Mouse (Mus musculus) erythroblast, adult 5-6 weeks (primary cell): Measurements from ENCODE around the gene Tmem163. TPM values are rescaled to one million over a fixed set of nuclear protein-coding genes. Genes with fewer than 3 reads are reported as not detected.

Experiments
- ATAC-seq: replicated peaks from 2 replicates; pipeline ENCODE4 v1.8.0; 2016; ENCODE audit warnings: moderate number of reproducible peaks, mild to moderate bottlenecking, moderate TSS enrichment, inconsistent platforms; ENCODE audit not compliant: poor library complexity, low FRiP score, severe bottlenecking
- total RNA-seq, 2 experiments: library from RNA; stranded (forward) in 1 of 2; stranded (reverse) in 1 of 2; fragments of 150-400 nt in 1 of 2; fragments of 200-764, 138-1000 nt in 1 of 2; gene quantifications; 2 replicates each; pipeline versions ENCODE4 v1.2.3 to v1.2.4; 2015 to 2017; ENCODE audit warnings: low replicate concordance in 2 of 2

The Tmem163 gene
- total RNA-seq, 2 experiments from 2014 or later: not detected

- no peak for ATAC-seq
These were observed 234.4 kb downstream of the Tmem163 start for GRCm38 (mm10) chr1:127444836-127445485.

- no peak for ATAC-seq
These were observed 236.2 kb downstream of the Tmem163 start for GRCm38 (mm10) chr1:127442880-127443877.

- ATAC-seq: no peak
These were observed 237.6 kb downstream of the Tmem163 start for GRCm38 (mm10) chr1:127441736-127442135.

DNA sequence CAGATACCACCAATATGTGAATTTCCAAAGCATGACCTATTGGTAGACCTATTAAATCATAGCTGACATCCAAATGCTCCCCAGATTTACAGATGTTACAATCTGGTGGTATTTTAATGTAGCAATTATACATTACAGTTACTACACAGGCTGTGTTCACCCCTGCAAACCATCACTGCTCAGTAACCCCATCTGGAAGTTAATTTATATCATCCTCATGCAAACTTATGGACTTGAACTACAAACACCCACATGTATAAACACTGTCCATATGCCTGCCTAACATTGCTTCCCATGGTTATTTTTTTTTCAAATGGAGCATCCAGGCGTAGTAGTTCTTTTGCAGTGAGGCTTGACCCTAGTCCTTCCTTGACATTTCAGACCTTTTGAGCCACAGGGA is 238.3 kb downstream of the Tmem163 start:
- ATAC-seq: no peak

GRCm38 (mm10) chr1:127439452-127439891 is 239.9 kb downstream of the Tmem163 start:
- ATAC-seq: no peak

- no peak for ATAC-seq
These were observed 242.3 kb downstream of the Tmem163 start for GRCm38 (mm10) chr1:127437091-127437490.

Other genes with a start within 250 kb of the Tmem163 start
- gene Acmsd, start 49.9 kb upstream of the Tmem163 start, total RNA-seq (2015; ENCODE audit: low replicate concordance): 21.1 and 26.1 TPM in 2 replicates
- 24.0 and 25.3 TPM in 2 replicates for gene Acmsd, start 49.9 kb upstream of the Tmem163 start, total RNA-seq (2017; ENCODE audit: low replicate concordance)
- 31.7 and 36.8 TPM in 2 replicates for gene Ccnt2, start 94.6 kb upstream of the Tmem163 start, total RNA-seq (2015; ENCODE audit: low replicate concordance)
- 47.3 and 56.5 TPM in 2 replicates for gene Ccnt2, start 94.6 kb upstream of the Tmem163 start, total RNA-seq (2017; ENCODE audit: low replicate concordance)
- not detected in 2 replicates for gene Map3k19, start 175.5 kb upstream of the Tmem163 start, total RNA-seq (2015; ENCODE audit: low replicate concordance)
- not detected in 2 replicates for gene Map3k19, start 175.5 kb upstream of the Tmem163 start, total RNA-seq (2017; ENCODE audit: low replicate concordance)
- 6.9 and 21.9 TPM in 2 replicates for gene Rab3gap1, start 189.2 kb upstream of the Tmem163 start, total RNA-seq (2015; ENCODE audit: low replicate concordance)
- gene Rab3gap1, start 189.2 kb upstream of the Tmem163 start, total RNA-seq (2017; ENCODE audit: low replicate concordance): 14.0 and 26.8 TPM in 2 replicates